Mouse (Mus musculus) mouse embryonic stem cell (cell line): ENCODE measurements around the gene Tmem86a.

Source experiments
- in situ Hi-C, 2 experiments: fragments of 300-500 bp; cut with MboI; formaldehyde crosslinking; loops; 1 replicate in 1 of 2; 3 replicates in 1 of 2; pipeline ENCODE4 v1.14.3; 2019 to 2020; ENCODE audit warnings: low sequenced_read_pairs in 2 of 2, low pct_unique_long_range_greater_than_20kb in 1 of 2, mixed read lengths in 1 of 2; ENCODE audit not compliant: unreplicated experiment in 1 of 2

Gene Tmem86a

GRCm38 (mm10) chr7:47023530-47023929 lies 26.9 kb upstream of the Tmem86a start:
- in situ Hi-C loops: loop anchor here (5.0 to 10.0 kb wide), 2 partner anchors 121 to 124 kb away; no protein-coding TSS in a partner anchor

GRCm38 (mm10) chr7:47024454-47024853 lies 25.9 kb upstream of the Tmem86a start:
- in situ Hi-C loops: loop anchor here (5.0 to 10.0 kb wide), 2 partner anchors 120 to 123 kb away; no protein-coding TSS in a partner anchor

GRCm38 (mm10) chr7:47025429-47025828 lies 25.0 kb upstream of the Tmem86a start:
- in situ Hi-C loops: loop anchor here in 1 of 2 experiments (10.0 kb wide), 1 partner anchor 119 kb away; no protein-coding TSS in a partner anchor

- in situ Hi-C loops: loop anchor here in 1 of 2 experiments (10.0 kb wide), 1 partner anchor 118 kb away; no protein-coding TSS in a partner anchor
Measured at GRCm38 (mm10) chr7:47026899-47027298, 23.5 kb upstream of the Tmem86a start.

- in situ Hi-C loops: loop anchor here in 1 of 2 experiments (10.0 kb wide), 1 partner anchor 117 kb away; no protein-coding TSS in a partner anchor
Measured at GRCm38 (mm10) chr7:47027520-47027919, 22.9 kb upstream of the Tmem86a start.

GRCm38 (mm10) chr7:47030517-47031193 lies 19.7 kb upstream of the Tmem86a start:
- in situ Hi-C loops: no loop called here

- in situ Hi-C loops: no loop called here
Measured at GRCm38 (mm10) chr7:47031371-47031770, 19.0 kb upstream of the Tmem86a start.

- in situ Hi-C loops: no loop called here
Measured at GRCm38 (mm10) chr7:47034785-47035384, 15.5 kb upstream of the Tmem86a start.

- in situ Hi-C loops: no loop called here
Measured at GRCm38 (mm10) chr7:47035426-47035825, 15.0 kb upstream of the Tmem86a start.

GRCm38 (mm10) chr7:47041706-47042105 lies 8.7 kb upstream of the Tmem86a start:
- in situ Hi-C loops: no loop called here

GRCm38 (mm10) chr7:47042121-47042520 lies 8.3 kb upstream of the Tmem86a start:
- in situ Hi-C loops: no loop called here

GRCm38 (mm10) chr7:47042823-47043490 lies 7.4 kb upstream of the Tmem86a start:
- in situ Hi-C loops: no loop called here

- in situ Hi-C loops: no loop called here
Measured at GRCm38 (mm10) chr7:47050766-47051165, 365 bp downstream of the Tmem86a start.

- in situ Hi-C loops: no loop called here
Measured at GRCm38 (mm10) chr7:47051404-47052151, 1.2 kb downstream of the Tmem86a start.

GRCm38 (mm10) chr7:47052276-47052675 lies 1.9 kb downstream of the Tmem86a start:
- in situ Hi-C loops: no loop called here

- in situ Hi-C loops: no loop called here
Measured at GRCm38 (mm10) chr7:47053287-47053686, 2.9 kb downstream of the Tmem86a start.

- in situ Hi-C loops: no loop called here
Measured at GRCm38 (mm10) chr7:47054666-47055065, 4.3 kb downstream of the Tmem86a start.

- in situ Hi-C loops: no loop called here
Measured at GRCm38 (mm10) chr7:47055744-47056143, 5.3 kb downstream of the Tmem86a start.

GRCm38 (mm10) chr7:47056273-47056672 lies 5.9 kb downstream of the Tmem86a start:
- in situ Hi-C loops: no loop called here
